Mouse (Mus musculus) adrenal gland, adult 10 weeks (tissue): Measurements from ENCODE around the gene Rbsn. TPM values are rescaled to one million over a fixed set of nuclear protein-coding genes. Genes with fewer than 3 reads are reported as not detected.

Source experiments
- polyA plus RNA-seq: library from polyadenylated mRNA; stranded (reverse); fragments of 350-450 nt; fragmentation: Illumina TruSeq; extraction: RNeasy Lipid Tissue Mini Kit (QIAGEN cat#74804); gene quantifications from one replicate; pipeline ENCODE4 v1.2.3, GENCODE M21; 2014; ENCODE audit warnings: low read depth, low replicate concordance

The Rbsn gene
- 21.9 TPM for polyA plus RNA-seq

GRCm38 (mm10) chr6:92214773-92215449 lies at the start of gene Rbsn:
Rbsn (minus strand) TSS chr6:92214925.

GRCm38 (mm10) chr6:92244591-92244990 lies 29.9 kb upstream of the Rbsn start, which contains the start of gene Trh:
Trh (minus strand) TSS chr6:92244650.

GRCm38 (mm10) chr6:92183621-92184131 lies 31.0 kb downstream of the Rbsn start, which contains the start of gene Mrps25:
Mrps25 (minus strand) TSS chr6:92184033.

Other genes with a start within 250 kb of the Rbsn start
- 13.6 TPM for gene Fgd5, start 236.0 kb downstream of the Rbsn start, polyA plus RNA-seq
- gene Nr2c2, start 123.5 kb downstream of the Rbsn start, polyA plus RNA-seq = 42.8 TPM
- 14.2 TPM for gene Mrps25, start 30.9 kb downstream of the Rbsn start, polyA plus RNA-seq
- gene Trh, start 29.7 kb upstream of the Rbsn start, polyA plus RNA-seq = not detected